Mouse (Mus musculus): ENCODE data around the gene Cmip. TPM values are rescaled to one million over a fixed set of nuclear protein-coding genes. Genes with fewer than 3 reads are reported as not detected.

The Cmip gene
- polyA plus RNA-seq, 1 experiment from 2014 or later, result 22.6 TPM

DNA sequence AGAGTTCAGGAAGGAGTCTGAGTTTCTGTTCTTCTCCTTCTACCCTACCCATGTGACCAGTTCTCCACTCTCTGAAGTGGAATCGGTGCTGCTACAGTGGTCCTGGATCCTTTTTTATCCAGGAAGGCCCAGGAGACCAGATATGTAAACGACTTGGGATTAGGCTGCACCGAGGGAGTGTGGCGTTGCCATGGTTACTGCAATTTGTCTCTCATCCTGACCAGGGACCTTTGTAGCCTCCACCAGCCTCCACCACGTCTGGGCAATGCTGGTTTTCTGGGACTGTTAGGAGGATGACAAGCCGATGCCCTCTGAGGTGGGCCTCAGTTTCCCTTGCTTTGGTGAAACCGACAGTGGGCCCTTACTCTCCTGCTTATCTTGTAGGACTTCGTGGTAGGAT, 35.4 kb downstream of the Cmip start:
- Histone ChIP-seq H3K36me3 (replicated peaks; ENCODE audit: insufficient read depth, low read length) (peaks cover 8% of the 10 kb centered on the region), H3K4me2 (ENCODE audit: low read depth, low read length) (no peak overlapping the region), H3K9me3 (ENCODE audit: low read length) (no peaks in the 10 kb centered on the region), H3K4me3 (ENCODE audit: low read depth, low read length) (no peak overlapping the region), H3K9ac (replicated peaks) (no peak overlapping the region), H3K27me3 (ENCODE audit: insufficient read depth, low read length) (no peaks in the 10 kb centered on the region), H3K27ac (ENCODE audit: low read depth) (no peak overlapping the region), H3K4me1 (ENCODE audit: insufficient read depth) (peaks cover 47% of the 10 kb centered on the region)
- no peak for DNase-seq
- no peak for ATAC-seq
- no peak for TF ChIP-seq CTCF (IDR thresholded peaks at IDR 0.05; ENCODE audit: low read depth)
- no peak for TF ChIP-seq EP300 (IDR thresholded peaks at IDR 0.05; ENCODE audit: low read depth)
- 59% methylated on average over 8 of the region's 8 CpGs for WGBS (ENCODE audit: insufficient replicate concordance)

DNA sequence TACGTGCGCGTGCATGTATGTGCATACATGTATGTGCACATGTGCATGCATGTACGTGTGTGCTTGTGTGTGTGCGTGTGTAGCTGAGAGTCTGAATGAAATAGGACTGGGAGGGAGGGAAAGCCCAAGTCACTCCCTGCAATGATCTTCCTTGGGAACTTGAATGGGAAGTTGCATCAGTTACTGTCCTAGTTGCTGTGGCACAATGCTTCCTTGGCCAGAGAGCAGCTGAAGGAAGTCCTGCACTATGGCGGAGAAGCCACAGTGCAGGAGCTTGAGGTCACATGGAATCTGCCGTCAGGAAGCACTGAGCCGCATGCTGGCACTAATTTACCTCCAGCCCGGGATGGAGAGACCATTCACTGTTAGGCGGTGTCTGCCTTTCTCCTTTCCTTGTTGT, 37.9 kb downstream of the Cmip start:
- no peak overlapping the region for H3K4me2 ChIP-seq (ENCODE audit: low read depth, low read length)
- no peaks in the 10 kb centered on the region for H3K9me3 ChIP-seq (ENCODE audit: low read length)
- 68% methylated on average over 10 of the region's 10 CpGs for WGBS (ENCODE audit: insufficient replicate concordance)
- no peak overlapping the region for H3K4me3 ChIP-seq (ENCODE audit: low read depth, low read length)
- no peak for DNase-seq
- H3K27ac ChIP-seq (ENCODE audit: low read depth), result 0 out of 2 replicates have a peak overlapping the region, but pooled peaks have one; percentile 5
- peaks cover 65% of the 10 kb centered on the region for H3K4me1 ChIP-seq (ENCODE audit: insufficient read depth)
- H3K36me3 ChIP-seq (replicated peaks; ENCODE audit: insufficient read depth, low read length), result peaks cover 8% of the 10 kb centered on the region
- TF ChIP-seq CTCF (IDR thresholded peaks at IDR 0.05; ENCODE audit: low read depth) (no peak), EP300 (IDR thresholded peaks at IDR 0.05; ENCODE audit: low read depth) (no peak)
- H3K9ac ChIP-seq (replicated peaks), result no peak overlapping the region
- ATAC-seq, result no peak
- H3K27me3 ChIP-seq (ENCODE audit: insufficient read depth, low read length), result no peaks in the 10 kb centered on the region

DNA sequence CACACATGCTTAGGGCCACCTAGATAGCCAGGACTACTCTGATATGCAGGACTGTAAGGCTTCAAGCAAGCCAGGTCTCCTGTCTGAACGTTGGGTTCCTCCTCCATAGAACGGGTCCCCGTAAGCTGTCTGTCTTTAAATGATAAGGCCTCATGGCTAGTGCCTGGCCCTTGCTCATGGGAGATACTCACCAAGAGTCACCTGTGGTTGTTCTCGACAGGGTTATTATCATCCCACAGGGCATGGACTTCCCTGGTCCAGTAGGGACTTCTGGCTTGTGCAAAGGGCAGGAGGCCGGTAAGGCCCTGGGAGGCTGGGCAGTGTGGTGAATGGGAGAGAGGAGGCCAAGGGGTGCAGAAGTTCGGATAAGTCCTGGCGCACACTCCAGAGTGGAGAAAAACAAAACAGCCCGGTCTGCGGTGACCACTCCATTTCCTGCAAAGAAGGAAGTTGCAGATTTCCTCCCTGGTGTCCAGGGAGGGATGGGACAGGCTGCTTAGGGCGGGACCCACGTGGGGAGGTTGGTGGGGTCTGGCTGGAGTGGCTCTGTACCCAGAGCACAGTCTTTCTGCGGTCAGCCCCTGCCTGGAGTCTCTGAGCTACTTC, 41.2 kb downstream of the Cmip start:
- ATAC-seq, result peak; percentile 90
- peak overlapping the region; percentile 71 for H3K4me2 ChIP-seq (ENCODE audit: low read depth, low read length)
- 22% methylated on average over 12 of the region's 12 CpGs for WGBS (ENCODE audit: insufficient replicate concordance)

DNA sequence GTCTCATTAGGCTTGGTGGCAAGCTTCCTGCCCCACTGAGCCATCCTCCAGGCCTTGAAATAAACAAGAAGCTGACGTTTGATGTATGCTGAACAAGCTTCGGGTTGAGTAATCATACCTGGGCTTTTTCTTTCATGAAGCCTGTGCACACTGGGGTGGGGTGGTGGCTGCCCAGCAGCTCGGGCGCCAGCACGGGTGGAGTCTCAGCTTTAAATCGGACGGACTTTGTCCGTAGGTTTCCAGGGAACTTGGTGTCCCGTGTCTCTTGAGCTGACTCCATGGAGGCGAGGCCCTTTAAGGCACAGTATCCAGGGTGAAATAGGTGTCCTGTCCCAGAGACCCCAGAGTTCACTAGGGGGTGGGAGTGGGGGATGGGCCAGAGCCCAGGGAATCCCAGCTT, 42.3 kb downstream of the Cmip start:
- TF ChIP-seq CTCF (IDR thresholded peaks at IDR 0.05; ENCODE audit: low read depth), result no peak
- peak; percentile 31; the same call in 1 of the 2 replicates for TF ChIP-seq EP300 (IDR thresholded peaks at IDR 0.05; ENCODE audit: low read depth)

More for the DNA sequence above, 41.2 kb downstream of the Cmip start:
- peak; percentile 52 for DNase-seq
- peaks cover 89% of the 10 kb centered on the region for H3K4me1 ChIP-seq (ENCODE audit: insufficient read depth)
- H3K27ac ChIP-seq (ENCODE audit: low read depth), result peak overlapping the region; percentile 86
- TF ChIP-seq EP300 (IDR thresholded peaks at IDR 0.05; ENCODE audit: low read depth) (peak; percentile 96), CTCF (IDR thresholded peaks at IDR 0.05; ENCODE audit: low read depth) (no peak)
- H3K9me3 ChIP-seq (ENCODE audit: low read length), result no peaks in the 10 kb centered on the region
- peak overlapping the region; percentile 59 for H3K9ac ChIP-seq (replicated peaks)
- H3K27me3 ChIP-seq (ENCODE audit: insufficient read depth, low read length), result no peaks in the 10 kb centered on the region
- H3K36me3 ChIP-seq (replicated peaks; ENCODE audit: insufficient read depth, low read length), result peaks cover 5% of the 10 kb centered on the region
- peak overlapping the region; percentile 21; the same call in 1 of the 2 replicates for H3K4me3 ChIP-seq (ENCODE audit: low read depth, low read length)

DNA sequence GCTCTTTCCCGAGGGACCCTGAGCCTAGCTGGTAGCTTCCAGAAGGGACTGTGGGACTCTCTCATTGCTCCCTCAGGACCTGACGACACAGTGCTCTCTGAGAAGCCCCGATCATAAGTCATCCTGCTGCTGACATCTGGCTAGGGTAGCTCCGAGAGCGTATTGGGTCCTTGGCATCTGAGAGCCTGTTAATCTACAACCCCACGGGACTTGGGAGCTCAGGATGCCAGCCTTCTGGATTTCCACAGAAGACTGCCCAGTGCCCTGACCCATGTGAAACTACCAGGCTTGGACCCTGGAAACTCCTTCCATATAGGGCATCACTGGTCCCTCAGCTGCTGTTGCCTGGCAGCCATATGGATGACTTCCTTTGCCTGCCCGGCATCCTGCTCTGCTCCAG, 43.3 kb downstream of the Cmip start:
- DNase-seq, result no peak
- Histone ChIP-seq H3K4me1 (ENCODE audit: insufficient read depth) (peaks cover 93% of the 10 kb centered on the region), H3K9ac (replicated peaks) (no peak overlapping the region; the same call in 1 of the 2 replicates)

More for the DNA sequence above, 42.3 kb downstream of the Cmip start:
- H3K4me3 ChIP-seq (ENCODE audit: low read depth, low read length), result no peak overlapping the region
- no peaks in the 10 kb centered on the region for H3K27me3 ChIP-seq (ENCODE audit: insufficient read depth, low read length)
- H3K27ac ChIP-seq (ENCODE audit: low read depth), result peak overlapping the region; percentile 86
- no peaks in the 10 kb centered on the region for H3K9me3 ChIP-seq (ENCODE audit: low read length)
- 64% methylated on average over 10 of the region's 10 CpGs for WGBS (ENCODE audit: insufficient replicate concordance)
- H3K9ac ChIP-seq (replicated peaks), result no peak overlapping the region; the same call in 1 of the 2 replicates
- peak overlapping the region; percentile 71; the same call in 1 of the 2 replicates for H3K4me2 ChIP-seq (ENCODE audit: low read depth, low read length)
- H3K36me3 ChIP-seq (replicated peaks; ENCODE audit: insufficient read depth, low read length), result peaks cover 3% of the 10 kb centered on the region
- DNase-seq (peak; percentile 55), ATAC-seq (peak; percentile 30)
- H3K4me1 ChIP-seq (ENCODE audit: insufficient read depth), result peaks cover 93% of the 10 kb centered on the region

DNA sequence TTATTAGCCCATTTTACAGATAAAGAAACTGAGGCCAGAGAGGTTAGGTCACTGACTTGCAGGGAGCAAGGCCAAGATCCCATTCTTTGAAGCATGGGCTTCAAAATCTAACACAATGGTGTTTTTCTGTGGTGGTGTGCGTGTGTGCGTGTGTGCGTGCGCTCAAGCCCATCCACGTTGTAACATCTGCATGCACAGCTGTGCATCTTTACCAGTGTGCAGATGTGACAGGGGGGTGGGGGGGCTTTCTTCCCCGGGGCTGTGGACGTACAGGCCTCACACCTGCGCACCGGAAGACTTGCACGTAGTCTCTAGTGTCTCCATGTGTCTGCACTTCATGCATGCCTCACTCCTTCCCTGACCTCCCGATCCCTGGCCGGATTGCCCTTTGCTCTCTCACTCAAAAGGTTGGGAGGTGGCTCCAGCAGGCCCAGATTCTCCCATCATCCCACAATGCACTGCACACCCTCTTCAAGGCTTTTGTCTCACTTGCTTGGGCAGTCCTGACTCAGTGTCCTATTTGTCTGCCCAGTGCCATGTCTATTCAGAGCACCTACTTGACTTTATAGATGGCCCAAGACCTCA, 44.7 kb downstream of the Cmip start:
- no peaks in the 10 kb centered on the region for H3K27me3 ChIP-seq (ENCODE audit: insufficient read depth, low read length)
- ATAC-seq, result no peak
- no peak overlapping the region for H3K9ac ChIP-seq (replicated peaks)
- H3K4me2 ChIP-seq (ENCODE audit: low read depth, low read length), result peak overlapping the region; percentile 18; the same call in 1 of the 2 replicates
- no peak overlapping the region for H3K4me3 ChIP-seq (ENCODE audit: low read depth, low read length)
- peak overlapping the region; percentile 57 for H3K27ac ChIP-seq (ENCODE audit: low read depth)
- no peaks in the 10 kb centered on the region for H3K9me3 ChIP-seq (ENCODE audit: low read length)
- 73% methylated on average over 12 of the region's 12 CpGs for WGBS (ENCODE audit: insufficient replicate concordance)
- no peak for DNase-seq
- peaks cover 86% of the 10 kb centered on the region for H3K4me1 ChIP-seq (ENCODE audit: insufficient read depth)
- peaks cover 3% of the 10 kb centered on the region; the same call in 1 of the 2 replicates for H3K36me3 ChIP-seq (replicated peaks; ENCODE audit: insufficient read depth, low read length)
- TF ChIP-seq CTCF (IDR thresholded peaks at IDR 0.05; ENCODE audit: low read depth), result no peak
- TF ChIP-seq EP300 (IDR thresholded peaks at IDR 0.05; ENCODE audit: low read depth), result no peak

More for the DNA sequence above, 43.3 kb downstream of the Cmip start:
- Histone ChIP-seq H3K27me3 (ENCODE audit: insufficient read depth, low read length) (no peaks in the 10 kb centered on the region), H3K27ac (ENCODE audit: low read depth) (peak overlapping the region; percentile 86), H3K36me3 (replicated peaks; ENCODE audit: insufficient read depth, low read length) (peaks cover 3% of the 10 kb centered on the region), H3K9me3 (ENCODE audit: low read length) (no peaks in the 10 kb centered on the region), H3K4me3 (ENCODE audit: low read depth, low read length) (no peak overlapping the region), H3K4me2 (ENCODE audit: low read depth, low read length) (0 out of 2 replicates have a peak overlapping the region, but pooled peaks have one; percentile 18)
- 75% methylated on average over 7 of the region's 7 CpGs for WGBS (ENCODE audit: insufficient replicate concordance)
- TF ChIP-seq CTCF (IDR thresholded peaks at IDR 0.05; ENCODE audit: low read depth) (no peak), EP300 (IDR thresholded peaks at IDR 0.05; ENCODE audit: low read depth) (no peak)
- ATAC-seq, result no peak

Data from liver, postnatal 0 days (tissue).